ENCODE assay signal across 8 mouse cellular contexts in the genomic region with DNA sequence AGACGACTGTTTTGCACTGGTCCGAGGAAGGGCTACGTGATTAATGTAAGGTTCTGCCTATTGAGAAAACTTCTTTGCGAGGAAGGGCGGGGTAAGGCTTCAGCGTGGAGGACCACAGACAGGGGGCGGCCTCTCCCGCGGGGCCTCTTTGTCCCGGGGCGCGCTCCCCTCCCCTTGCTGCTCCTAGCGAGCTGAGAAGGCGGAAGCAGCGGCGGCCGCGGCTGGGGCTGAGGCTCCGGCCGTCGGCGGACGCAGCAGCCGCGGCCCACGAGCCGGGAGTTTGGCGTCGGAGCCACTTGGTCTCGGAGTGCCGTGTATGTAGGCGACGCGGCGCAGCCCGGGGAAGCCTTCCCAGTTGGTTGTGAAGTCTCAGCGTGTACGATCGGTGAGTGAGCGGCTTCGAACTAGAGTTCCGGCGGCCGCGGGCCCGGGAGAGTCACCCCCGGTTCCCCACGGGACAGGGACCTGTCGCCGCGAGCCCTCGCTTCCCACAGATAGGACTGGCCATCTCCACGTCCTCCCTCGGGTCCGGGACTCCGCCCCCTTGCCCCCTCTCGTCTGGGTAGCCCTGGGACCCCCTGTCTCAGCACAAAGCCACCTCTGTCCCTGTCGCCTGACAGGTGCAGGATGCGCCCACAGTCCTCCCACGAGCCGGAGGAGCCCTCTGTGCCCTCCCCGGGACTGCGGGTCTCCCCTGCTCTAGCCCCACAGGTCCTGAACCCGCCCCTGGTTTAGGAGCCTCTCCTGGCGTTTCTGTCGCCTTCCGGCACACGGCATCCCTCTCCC. TPM values are rescaled to one million over a fixed set of nuclear protein-coding genes. Genes with fewer than 3 reads are reported as not detected.
DNase-seq lines count a peak whose midpoint lies in the region; ATAC-seq and TF ChIP-seq lines count a peak whose summit lies in the region.

Gene Traf6 (plus strand): TSS at position 194 of the 786 bp plus-strand sequence.

- H3K9me3 ChIP-seq in G1E (replicated peaks): no peaks in the 10 kb centered on the region
- no peaks in the 10 kb centered on the region for H3K9me3 ChIP-seq in forebrain, embryonic 15.5 days
- H3K9me3 ChIP-seq in neural tube, embryonic 14.5 days (ENCODE audit: control insufficient read depth, low read length): no peaks in the 10 kb centered on the region

- H3K4me1 ChIP-seq in G1E (ENCODE audit: insufficient read depth, low read depth, low read length): peaks cover 23% of the 10 kb centered on the region
- peaks cover 16% of the 10 kb centered on the region for H3K4me1 ChIP-seq in forebrain, embryonic 15.5 days
- H3K4me1 ChIP-seq in neural tube, embryonic 14.5 days (ENCODE audit: control insufficient read depth, insufficient read depth, low read length): 0 out of 2 replicates have a peak, but pooled peaks cover 3% of the 10 kb centered on the region
- peaks cover 5% of the 10 kb centered on the region for H3K4me1 ChIP-seq in testis, adult 2 months (ENCODE audit: control insufficient read depth, insufficient read depth, low read length)

- peak within 1 kb of the TSS; percentile 67 for H3K27ac ChIP-seq in forebrain, embryonic 15.5 days (replicated peaks)
- no peak within 1 kb of the TSS for H3K27ac ChIP-seq in neural tube, embryonic 14.5 days (ENCODE audit: low read depth, low read length)
- no peak within 1 kb of the TSS for H3K27ac ChIP-seq in testis, adult 2 months (ENCODE audit: control insufficient read depth, insufficient read depth, low read depth, low read length)

- TF ChIP-seq CTCF in G1E (IDR thresholded peaks at IDR 0.05; ENCODE audit: low read depth, low read length): no peak
- TF ChIP-seq CTCF in testis, adult 2 months (IDR thresholded peaks at IDR 0.05; ENCODE audit: control insufficient read depth, insufficient read depth, insufficient replicate concordance, low read depth, low read length): peak; percentile 38; the same call in 1 of the 2 replicates

- under 1% methylated on average over 65 of the region's 68 CpGs for WGBS in forebrain, embryonic 15.5 days
- WGBS in neural tube, embryonic 14.5 days: under 1% methylated on average over 66 of the region's 68 CpGs

- DNase-seq in G1E (ENCODE audit: low spot score): peak; percentile 75
- peak; percentile 74 for DNase-seq in cerebellum, adult 11-12 months
- peak; percentile 88 to 92 for DNase-seq in heart, postnatal 14 days
- DNase-seq in layer of hippocampus, adult 11-12 months (ENCODE audit: low spot score): peak; percentile 87
- DNase-seq in lung, adult 18-20 months: peak; percentile 87 to 91

- peaks cover 14% of the 10 kb centered on the region for H3K27me3 ChIP-seq in G1E (ENCODE audit: insufficient read depth, low read length)
- H3K27me3 ChIP-seq in forebrain, embryonic 15.5 days: peaks cover 4% of the 10 kb centered on the region; the same call in 1 of the 2 replicates
- no peaks in the 10 kb centered on the region for H3K27me3 ChIP-seq in neural tube, embryonic 14.5 days (ENCODE audit: control insufficient read depth, insufficient read depth, low read length)
- no peaks in the 10 kb centered on the region for H3K27me3 ChIP-seq in testis, adult 2 months (ENCODE audit: control insufficient read depth, insufficient read depth, low read length)

- peak within 1 kb of the TSS; percentile 82 for H3K9ac ChIP-seq in forebrain, embryonic 15.5 days (replicated peaks)
- peak within 1 kb of the TSS; percentile 93 for H3K9ac ChIP-seq in neural tube, embryonic 14.5 days (replicated peaks; ENCODE audit: low read depth, low read length)

- peak; percentile 97 for ATAC-seq in G1E (ENCODE audit: extremely low read depth, insufficient number of reproducible peaks, low FRiP score, poor library complexity, severe bottlenecking)
- peak; percentile 93 for ATAC-seq in forebrain, embryonic 15.5 days (replicated peaks)
- peak; percentile 92 for ATAC-seq in neural tube, embryonic 14.5 days (ENCODE audit: low read depth)

- TF ChIP-seq POLR2A in testis, adult 2 months (IDR thresholded peaks at IDR 0.05; ENCODE audit: control insufficient read depth, low read depth, low read length): peak; percentile 35; the same call in 1 of the 2 replicates

- peaks cover 26% of the 10 kb centered on the region for H3K36me3 ChIP-seq in G1E (replicated peaks)
- H3K36me3 ChIP-seq in forebrain, embryonic 15.5 days: no peaks in the 10 kb centered on the region
- H3K36me3 ChIP-seq in neural tube, embryonic 14.5 days (ENCODE audit: control insufficient read depth, insufficient read depth, low read length): no peaks in the 10 kb centered on the region
- no peaks in the 10 kb centered on the region for H3K36me3 ChIP-seq in testis, adult 2 months (ENCODE audit: control insufficient read depth, insufficient read depth, low read length)

- peak within 1 kb of the TSS; percentile 99 for H3K4me3 ChIP-seq in G1E (ENCODE audit: low read depth, low read length)
- peak within 1 kb of the TSS; percentile 85 for H3K4me3 ChIP-seq in forebrain, embryonic 15.5 days
- H3K4me3 ChIP-seq in neural tube, embryonic 14.5 days (ENCODE audit: low read depth, low read length): peak within 1 kb of the TSS; percentile 87
- H3K4me3 ChIP-seq in testis, adult 2 months (ENCODE audit: control insufficient read depth, low read depth, low read length): peak within 1 kb of the TSS; percentile 82

- peak within 1 kb of the TSS; percentile 74 for H3K4me2 ChIP-seq in forebrain, embryonic 15.5 days (replicated peaks)
- peak within 1 kb of the TSS; percentile 88 for H3K4me2 ChIP-seq in neural tube, embryonic 14.5 days (ENCODE audit: low read depth, low read length)

- intact Hi-C loops in heart, postnatal 14 days (cut with DNase I): no loop called here

RNA-seq across cellular contexts. Expression of gene Traf6, which starts in this region (rescaled TPM):
- 67.1 and 68.3 TPM in 2 replicates for total RNA-seq in G1E (2014; fragmentation: Nextera tagmentation)
- total RNA-seq in G1E (2017): 26.1 and 26.6 TPM in 2 replicates
- polyA plus RNA-seq in G1E (2012): 2.3 and 3.0 TPM in 2 replicates
- 10.3 and 11.2 TPM in 2 replicates for polyA plus RNA-seq in forebrain, embryonic 15.5 days (2015; fragmentation: Nextera tagmentation; extraction: Ambion mirVana)
- 10 to 100 TPM; 10.7 to 11.5 TPM for total RNA-seq in heart, postnatal 14 days (2021)
- polyA plus RNA-seq in neural tube, embryonic 14.5 days (2014; fragmentation: Nextera tagmentation; extraction: Ambion mirVana): 6.4 and 9.3 TPM in 2 replicates
- polyA plus RNA-seq in testis, adult 2 months (2012; rRNA removed): 1.9 and 2.7 TPM in 2 replicates
